Mouse (Mus musculus) cerebellum, adult (tissue): ENCODE measurements around the gene Galns.

Source experiments
- ATAC-seq: cut with Nextera tagmentation; 2 replicates; pipeline ENCODE4 v1.9.2; 2017; ENCODE audit warnings: mild to moderate bottlenecking, moderate library complexity, mixed read lengths; ENCODE audit not compliant: insufficient number of reproducible peaks, low FRiP score, low TSS enrichment

Galns gene

DNA sequence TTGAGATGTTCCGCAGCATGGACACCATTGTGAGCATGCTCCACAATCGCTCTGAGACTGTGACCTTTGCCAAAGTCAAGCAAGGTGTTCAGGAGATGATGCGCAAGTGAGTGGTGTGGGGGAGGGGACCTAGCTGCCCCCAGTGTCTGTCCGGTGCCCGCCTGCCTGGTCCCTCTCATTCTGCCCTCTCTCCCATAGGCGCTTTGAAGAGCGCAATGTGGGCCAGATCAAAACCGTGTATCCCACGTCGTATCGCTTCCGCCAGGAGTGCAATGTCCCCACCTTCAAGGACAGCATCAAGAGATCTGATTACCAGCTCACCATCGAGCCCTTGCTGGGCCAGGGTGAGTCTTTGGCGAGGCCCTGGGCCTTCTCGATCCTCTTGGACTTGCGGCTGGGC lies 41.3 kb downstream of the Galns start:
- ATAC-seq = no peak

DNA sequence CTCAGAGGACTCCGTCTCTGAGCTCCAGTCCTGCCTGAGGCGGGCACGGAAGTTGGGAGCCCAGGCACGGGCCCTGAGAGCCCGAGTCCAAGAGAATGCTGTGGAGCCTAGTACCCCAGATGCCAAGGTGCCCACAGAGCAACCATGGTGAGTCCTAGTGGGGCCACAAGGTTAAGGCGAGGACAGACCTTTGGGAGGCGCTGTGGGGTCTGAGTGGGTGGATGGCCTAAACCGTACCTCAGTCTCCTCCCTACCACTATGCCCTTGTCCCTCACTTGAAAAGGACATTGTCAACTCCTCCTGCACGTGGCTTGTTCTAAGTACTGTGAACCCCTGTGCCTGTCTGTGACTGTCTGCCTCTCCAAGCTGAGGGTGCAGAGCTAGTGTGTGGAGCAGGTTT lies 41.9 kb downstream of the Galns start:
- ATAC-seq = no peak

DNA sequence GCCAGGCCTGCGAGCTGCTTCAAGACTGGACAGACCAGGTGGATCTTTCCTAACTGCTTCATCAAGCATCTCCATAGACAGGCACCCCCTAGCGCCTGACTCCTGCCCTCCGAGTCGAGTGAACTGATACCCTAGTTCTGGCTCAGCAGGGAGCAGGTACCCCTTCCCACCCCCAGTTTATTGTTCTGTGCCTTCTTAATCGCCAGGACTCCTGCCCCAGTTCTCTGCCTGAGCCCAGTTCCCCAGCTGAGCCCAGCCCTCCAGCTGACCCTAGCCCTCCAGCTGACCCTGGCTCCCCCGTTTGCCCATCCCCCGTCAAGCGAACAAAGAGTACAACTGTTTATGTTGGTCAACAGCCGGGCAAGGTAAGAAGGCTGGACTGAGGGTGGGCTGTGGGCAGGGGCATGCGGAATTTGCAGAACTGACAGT lies 42.4 kb downstream of the Galns start:
- no peak for ATAC-seq

DNA sequence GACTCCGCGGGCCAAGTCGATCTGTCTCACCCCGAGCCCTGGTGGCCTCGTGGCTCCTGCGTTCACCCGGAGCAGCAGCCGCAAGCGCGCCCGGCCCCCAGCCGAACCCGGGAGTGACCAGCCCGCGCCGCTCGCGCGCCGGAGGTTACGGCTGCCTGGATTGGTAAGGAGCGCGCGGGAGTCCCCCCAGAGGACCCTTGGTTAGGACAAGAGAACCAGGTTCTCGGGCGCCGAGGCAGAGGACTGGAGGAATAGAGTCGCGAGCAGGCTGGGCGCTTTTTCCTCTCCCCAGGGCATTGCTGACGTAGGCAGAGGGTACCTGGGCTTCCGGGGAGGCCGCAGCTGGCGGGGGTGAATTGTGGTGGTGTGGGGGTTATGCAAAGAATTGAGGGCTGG lies 43.2 kb downstream of the Galns start:
- 0 out of 2 replicates have a peak, but pooled peaks have one; percentile 26 for ATAC-seq

DNA sequence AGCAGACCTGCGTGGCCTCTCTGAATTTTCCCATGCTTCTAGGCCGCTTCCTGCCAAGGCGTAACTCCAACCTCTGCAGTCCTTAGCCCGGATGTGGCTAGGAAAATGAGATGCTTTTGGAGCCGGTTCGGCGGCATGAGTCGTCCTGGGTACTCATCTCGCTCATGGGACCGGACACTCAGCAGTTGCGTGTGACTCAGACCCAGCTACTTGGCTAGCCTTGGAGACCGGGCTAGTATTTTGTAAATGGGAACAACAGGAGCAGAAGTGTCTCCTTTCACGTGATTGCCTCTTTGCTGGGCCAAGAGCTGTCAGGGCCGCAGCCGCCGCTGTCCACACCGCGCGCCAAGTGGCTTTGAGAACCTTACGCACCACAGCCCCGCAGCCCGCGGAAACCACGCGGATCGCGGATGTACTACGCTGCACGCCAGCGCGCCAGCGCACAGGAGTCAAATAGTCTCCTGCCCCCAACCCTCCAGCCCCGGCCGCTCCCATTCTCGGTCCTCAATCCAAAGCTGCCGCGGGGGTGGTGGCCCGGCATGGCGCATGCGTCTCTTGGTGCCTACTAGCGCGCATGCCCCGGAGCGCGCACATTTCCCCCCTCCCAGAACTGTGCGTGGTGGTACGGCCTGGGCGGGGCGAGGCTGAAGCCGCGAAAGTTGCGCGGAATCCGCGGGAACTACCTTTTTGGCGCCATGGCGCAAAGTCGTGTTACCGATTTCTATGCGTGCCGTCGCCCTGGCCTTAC lies 43.7 kb downstream of the Galns start, which contains the start of gene Cdt1:
Cdt1 (plus strand) TSS at position 655 of the 748 bp plus-strand sequence.
- ATAC-seq = peak; percentile 88

DNA sequence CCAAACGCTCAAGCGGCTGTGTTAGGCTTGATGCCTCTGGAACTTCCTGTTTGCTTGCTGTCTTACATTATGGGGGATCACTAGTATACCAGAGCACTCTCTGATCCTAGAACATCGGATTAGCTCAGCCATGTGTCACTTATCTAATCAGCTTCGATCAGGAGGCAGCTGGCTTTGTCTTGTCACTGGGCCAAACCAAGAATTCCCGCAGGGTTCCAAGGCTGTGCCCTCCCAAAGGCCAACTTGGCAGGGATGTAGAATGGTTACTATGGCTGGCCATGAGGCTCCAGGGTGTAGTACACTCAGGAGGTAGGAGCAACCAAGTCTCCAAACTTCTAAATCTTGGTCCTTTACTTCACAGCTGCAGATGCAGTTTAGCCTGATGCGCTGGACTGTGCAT lies 44.5 kb downstream of the Galns start:
- ATAC-seq = no peak

DNA sequence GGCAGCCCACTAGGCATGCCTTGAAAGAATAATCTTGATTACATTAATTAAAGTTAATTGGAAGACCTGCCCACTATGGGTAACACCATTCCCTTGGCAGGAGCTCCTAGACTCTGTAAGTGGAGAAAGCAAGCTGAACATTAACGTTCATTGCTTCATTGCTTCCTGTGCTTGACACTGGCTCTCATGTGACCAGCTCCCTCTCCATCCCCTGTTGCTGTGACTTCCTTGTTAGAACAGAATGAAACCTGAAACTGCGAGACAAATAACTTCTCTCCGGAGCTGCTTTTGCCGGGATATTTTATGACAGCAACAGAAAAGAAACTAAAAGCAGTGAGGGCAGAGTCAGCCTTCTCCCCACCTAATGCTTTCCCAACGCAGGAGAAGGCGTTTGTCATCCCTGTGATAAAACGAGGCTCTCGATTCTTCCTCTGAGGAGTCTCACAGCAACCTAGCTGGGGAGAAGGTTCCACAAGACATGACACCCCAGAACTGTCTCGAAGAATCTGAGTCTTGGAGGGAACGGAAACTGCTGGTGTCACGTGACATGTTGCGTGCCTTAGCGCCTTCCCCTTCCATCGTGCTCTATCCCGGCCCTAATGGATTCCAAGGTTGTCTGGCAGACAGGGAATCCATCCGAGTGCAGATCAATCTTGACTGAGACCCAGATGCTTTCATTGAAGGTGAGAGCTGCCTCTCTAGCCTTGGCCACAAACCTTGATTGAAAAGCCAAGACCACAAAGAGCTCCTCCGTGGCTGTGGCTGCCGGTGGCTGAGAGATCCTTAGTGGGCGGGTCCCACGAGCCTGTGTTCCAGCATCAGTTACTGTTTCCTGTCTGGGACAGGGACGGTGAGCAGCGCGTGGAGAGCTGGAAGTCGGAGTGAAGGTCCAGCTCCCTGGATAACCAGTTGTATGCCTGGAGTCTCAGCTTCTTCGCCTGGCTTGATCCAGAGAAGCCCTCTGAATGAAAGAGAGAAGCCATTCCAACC lies 46.6 kb downstream of the Galns start:
- ATAC-seq = no peak

DNA sequence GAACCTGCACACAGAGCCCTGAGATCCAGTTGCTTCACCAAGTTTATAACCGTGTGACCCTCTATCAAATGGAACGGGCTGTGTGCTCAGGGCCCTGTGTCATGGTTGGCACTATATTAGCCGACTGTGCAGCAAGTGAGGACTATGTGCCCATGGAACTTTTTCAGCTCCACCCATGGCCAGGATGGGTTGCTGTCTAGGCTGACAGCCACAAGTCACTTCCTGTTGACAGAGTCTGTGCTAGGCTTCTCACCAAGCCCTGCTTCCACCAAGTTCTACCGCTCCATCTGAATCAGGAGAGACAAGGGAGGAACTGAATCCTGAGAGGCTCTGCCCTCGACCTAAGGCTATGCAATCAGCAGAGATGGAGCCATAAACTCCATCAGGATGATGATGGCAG lies 50.1 kb downstream of the Galns start:
- ATAC-seq = no peak

DNA sequence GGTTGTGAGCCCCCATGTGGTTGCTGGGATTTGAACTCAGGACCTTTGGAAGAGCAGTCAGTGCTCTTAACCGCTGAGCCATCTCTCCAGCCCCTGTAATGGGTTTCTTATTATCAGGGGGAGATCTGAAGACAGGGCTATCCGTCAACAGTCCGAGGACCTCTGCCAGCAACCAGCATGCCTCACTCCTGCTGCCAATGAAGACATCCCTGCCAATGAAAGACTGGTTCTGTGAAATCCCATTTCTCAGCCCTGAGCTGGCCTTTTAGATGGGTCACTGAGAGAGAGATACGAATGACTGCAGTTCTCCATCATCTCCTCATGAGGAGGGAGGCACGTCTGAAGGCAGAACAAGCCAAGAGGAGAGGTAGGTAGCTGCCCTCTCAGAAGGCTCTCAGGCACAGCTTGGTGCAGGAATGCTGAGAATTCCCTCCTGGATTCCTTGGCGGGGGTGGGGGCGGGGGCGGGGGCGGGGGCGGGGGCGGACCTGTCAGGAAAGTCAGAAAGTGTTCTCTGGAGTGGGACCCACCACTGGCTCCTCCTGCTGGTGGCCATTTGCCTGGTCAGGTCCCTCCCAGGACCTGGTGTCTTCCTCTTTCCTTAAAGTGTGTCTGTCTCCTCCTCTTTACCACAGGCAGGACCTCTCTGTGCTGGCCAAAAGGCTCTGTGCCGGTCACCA lies 52.5 kb downstream of the Galns start:
- no peak for ATAC-seq

DNA sequence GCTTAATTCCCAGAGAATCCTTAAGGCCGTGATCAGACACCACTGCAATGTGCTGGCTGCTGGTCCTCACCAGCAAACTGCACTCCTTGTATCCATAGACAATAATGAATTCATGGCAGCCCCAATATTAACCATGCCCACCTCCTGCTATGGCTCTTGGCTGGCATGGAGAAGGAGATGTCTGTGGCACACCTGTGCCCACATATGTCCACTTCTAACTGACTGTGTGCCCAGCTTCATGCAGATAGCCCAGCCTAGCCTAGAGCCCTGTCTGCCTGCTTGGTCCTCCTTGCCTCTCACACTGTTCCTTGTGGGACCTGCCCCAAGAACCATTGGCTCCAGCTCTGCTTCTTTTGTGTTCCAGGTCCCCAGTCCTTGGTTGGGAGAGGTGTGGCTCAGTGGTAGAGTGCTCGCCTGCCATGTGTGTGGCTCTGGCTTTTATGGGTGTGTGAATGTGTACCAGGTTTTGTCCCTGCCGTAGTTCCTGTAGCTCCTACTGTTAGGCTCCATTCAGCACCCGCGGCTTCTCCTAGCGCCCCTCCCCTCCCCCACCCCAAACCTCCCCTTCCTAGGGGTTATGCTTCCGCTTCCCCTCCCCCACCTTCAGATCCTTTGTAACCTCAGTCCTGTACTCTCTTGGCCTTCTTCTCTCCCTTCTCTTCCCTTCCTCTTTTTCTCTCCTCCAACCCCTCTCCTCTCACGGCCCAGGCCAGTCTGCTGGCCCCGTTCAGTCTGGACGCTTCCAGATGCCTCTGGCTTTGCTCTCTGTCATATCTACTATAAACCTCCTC lies 53.8 kb downstream of the Galns start:
- ATAC-seq = no peak

DNA sequence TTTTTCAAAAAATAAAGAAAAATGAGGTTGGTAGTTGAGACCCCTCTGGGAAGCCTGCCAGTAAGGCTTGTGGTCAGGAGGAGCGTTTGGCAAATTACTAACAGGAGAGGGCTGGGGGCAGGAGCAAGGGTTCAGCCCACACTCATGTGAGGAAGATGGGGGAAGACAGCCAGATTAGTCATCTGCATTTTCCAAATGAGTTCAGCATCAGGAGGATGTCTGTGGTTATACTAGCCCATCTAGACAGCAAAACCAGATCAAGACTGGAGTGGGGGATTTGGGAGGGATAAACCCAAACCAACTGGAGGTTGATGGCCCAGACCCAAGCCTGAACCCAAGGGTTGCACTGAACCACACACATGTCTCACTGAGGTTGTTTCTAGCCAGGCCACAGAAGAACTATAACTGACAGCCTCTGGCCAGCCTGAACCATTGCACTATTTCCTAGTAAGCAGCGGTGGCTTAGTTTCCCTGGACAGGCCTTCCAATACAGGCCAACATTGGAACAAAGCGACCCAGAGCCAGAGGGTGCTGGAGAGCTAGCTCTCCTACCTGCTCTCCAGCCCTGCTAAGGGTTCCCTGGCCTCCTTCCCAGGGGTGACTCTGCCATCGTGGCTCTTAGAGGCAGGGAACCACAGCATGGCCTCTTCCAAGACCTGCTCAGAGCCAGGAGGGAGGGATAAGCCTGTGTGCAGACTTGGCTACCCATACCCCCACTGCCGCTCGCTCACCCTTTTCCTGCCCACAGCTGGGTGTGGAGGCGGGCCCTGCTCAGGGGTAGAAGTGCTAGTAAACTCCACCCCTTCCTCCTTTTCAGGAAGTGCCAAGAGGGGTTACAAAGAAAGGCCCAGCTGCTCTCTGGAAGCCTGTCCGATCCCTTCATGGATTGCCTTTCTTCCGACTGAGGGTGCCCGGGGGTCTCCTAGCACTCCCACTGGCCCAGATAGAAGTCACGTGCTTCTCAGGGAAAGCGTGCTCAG lies 54.9 kb downstream of the Galns start:
- ATAC-seq = no peak; the same call in 1 of the 2 replicates

DNA sequence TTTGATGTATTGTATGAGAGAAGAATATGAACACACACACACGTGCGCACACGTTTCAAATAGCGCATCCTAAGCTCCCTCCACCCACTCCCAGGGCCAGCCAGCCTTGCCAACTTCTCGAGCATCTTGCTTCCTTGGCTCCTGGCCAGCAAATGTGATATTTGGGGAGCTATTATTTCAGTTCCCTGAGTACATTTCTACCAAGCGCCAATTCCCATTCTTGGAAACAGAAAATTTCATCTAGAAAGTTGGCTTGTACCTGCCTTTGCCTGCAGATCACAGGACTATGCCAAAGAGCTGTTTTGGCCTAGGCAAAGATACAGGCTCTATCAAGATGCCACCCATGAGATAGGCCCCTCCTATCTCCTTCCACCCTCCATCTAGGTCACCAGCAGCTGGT lies 56.5 kb downstream of the Galns start:
- ATAC-seq = no peak

DNA sequence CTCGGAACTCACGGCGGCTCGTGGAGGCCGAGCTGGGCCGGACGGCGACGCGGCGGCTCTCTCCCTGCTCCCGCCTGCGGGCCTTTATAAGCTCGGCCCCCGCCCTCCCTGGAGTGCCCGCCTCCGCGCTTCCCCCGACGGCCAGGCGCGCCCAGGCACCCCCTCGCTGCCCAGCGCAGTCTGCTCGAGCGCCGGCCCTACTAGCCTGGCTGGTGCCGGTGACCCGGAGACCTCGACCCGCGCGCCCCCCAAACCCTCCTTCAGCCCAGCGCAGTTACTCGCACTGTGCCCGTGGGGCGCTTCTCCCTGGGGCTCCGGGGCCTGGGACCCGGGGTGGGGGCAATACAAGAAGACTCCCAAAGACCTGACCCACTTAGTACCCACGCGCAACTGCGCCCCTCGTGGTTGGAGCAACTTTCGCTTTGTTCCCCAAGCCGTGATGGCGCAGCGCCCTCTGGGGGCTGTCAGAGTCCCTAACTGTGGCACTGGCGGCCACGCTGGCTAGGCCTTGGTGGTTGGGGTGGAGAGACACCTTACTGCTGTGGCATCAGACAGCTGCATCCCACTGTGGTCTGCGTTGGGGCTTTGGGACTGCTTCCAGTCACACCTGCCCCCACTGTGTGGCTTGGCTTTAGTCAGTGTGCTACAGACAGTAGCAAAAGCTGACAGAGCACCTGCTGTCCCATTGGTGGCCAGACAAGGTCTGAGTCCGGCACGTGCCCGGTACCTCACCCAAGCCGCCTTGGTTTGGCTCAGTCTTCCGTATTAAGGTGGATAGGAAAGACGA lies 59.8 kb downstream of the Galns start, which contains the start of gene Piezo1:
Piezo1 (minus strand) TSS at position 65 of the 787 bp plus-strand sequence.
- ATAC-seq = no peak

DNA sequence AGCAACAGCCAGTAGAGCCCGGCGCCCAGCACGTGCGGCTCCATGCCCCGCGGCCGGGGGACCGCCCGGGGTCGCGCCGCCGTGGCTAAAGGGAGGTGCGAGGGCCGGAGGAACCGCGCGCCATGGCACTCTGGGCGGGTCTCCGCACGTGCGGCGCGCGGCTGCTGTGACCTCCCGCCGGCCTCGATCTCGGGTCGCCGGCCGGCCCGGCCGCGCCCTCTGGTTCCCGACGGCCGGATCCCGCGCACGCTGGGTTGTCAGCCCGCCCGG lies 60.3 kb downstream of the Galns start:
- no peak for ATAC-seq

DNA sequence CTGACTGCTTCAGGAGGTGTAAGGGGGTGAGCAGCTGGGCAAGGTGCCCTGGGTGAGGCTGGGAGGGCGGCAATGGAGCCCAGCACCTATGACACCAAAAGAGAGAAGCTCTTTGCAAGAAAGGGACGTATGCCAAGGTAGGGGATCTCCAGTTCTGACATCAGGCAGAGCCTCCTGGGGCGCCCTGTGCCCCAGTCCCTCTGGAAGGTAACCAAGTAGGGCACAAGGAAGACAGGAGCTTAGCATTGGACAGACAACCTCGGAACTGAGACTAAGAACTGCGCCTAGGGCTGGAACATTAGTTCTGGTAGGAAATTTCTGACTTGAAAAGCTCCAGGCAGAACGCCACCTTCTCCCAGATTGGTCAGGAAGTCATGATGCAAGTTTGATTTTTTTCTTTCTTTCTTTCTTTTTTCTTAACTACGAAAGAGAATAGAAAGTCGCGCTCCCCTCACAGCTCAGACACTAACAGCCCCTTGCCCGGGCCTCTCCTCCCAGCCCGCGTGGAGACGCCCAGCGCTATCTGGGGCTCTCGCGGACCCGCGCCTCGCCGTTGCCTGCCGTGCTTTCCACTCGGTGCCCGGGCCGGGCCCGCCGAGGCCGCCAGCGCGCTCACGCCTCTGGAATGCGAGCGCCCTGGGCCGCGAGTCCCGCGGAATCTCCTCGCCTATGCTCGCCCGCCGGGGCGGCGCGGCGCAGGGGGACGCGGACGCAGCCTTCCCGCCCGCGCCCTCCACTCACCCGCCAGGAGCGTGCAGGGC lies 60.8 kb downstream of the Galns start:
- no peak for ATAC-seq

DNA sequence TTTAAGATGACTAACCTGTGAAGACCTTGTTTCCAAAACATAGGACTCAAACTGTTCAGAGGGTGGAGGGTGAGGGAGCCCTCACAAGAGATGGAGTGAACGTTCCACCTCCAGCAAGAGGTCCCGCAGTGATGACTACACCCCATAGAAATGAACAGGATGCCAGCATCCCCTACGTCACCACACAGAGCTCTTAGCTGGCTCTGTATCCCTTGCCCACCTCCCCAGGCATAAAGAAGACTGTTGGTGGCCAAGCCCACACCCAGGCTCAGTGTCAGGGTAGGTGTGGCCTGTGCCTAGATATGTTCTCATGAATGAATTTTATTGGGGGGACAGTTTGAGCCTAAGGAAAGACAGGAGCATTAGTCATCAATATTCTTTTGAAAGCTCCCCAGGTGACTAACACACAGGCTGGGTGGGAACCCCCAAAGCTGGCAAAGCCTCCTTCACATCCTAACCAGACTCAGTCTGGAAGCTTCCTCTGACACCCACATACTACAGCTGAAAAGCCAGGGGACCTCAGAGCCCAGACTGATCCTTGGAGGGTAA lies 62.3 kb downstream of the Galns start:
- no peak for ATAC-seq

DNA sequence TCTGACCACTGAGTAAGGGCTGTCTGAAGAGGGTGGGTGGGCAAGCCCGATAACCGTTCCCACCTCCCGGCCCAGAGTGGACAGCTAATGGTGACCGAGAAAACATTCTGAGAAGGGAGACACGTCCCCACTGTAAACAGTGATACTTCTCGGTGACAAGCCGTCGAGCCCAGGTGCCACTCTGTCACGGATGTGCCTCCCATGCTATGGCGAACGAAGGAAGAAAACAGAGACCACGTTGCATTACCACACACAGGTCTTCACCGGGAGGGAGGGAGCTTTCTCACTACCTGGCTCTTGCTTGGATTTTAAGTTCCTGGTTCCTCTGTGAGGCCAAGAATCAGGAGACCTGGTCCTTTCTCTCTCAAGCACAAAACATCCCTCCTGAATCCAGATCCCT lies 62.9 kb downstream of the Galns start:
- ATAC-seq = no peak
